Mouse (Mus musculus): Measurements from ENCODE around the gene Gpd1l. TPM values are rescaled to one million over a fixed set of nuclear protein-coding genes. Genes with fewer than 3 reads are reported as not detected.

Gene Gpd1l
- polyA plus RNA-seq, 1 experiment from 2014 or later = 6.7 TPM

GRCm38 (mm10) chr9:114960844-114961243 lies 27.1 kb upstream of the Gpd1l start:
- no peak overlapping the region for H3K4me3 ChIP-seq (ENCODE audit: low read depth, low read length)
- 86% methylated on average over 6 of the region's 6 CpGs for WGBS
- H3K27ac ChIP-seq (replicated peaks; ENCODE audit: low read depth, low read length) = no peak overlapping the region
- DNase-seq (ENCODE audit: low spot score) = no peak
- no peaks in the 10 kb centered on the region; the same call in 1 of the 2 replicates for H3K9me3 ChIP-seq (ENCODE audit: control insufficient read depth, low read length)
- H3K36me3 ChIP-seq (ENCODE audit: control insufficient read depth, insufficient read depth, low read length) = no peaks in the 10 kb centered on the region
- ATAC-seq (ENCODE audit: insufficient number of reproducible peaks, low FRiP score, low TSS enrichment, low read depth) = no peak
- H3K27me3 ChIP-seq (ENCODE audit: control insufficient read depth, insufficient read depth, low read length) = no peaks in the 10 kb centered on the region
- H3K9ac ChIP-seq (ENCODE audit: low read length) = no peak overlapping the region
- H3K4me2 ChIP-seq (ENCODE audit: low read depth, severe bottlenecking) = no peak overlapping the region
- H3K4me1 ChIP-seq (ENCODE audit: control insufficient read depth, insufficient read depth, low read length) = no peaks in the 10 kb centered on the region

GRCm38 (mm10) chr9:114960043-114960789 lies 26.4 kb upstream of the Gpd1l start:
- Histone ChIP-seq H3K9me3 (ENCODE audit: control insufficient read depth, low read length) (no peaks in the 10 kb centered on the region; the same call in 1 of the 2 replicates), H3K9ac (ENCODE audit: low read length) (no peak overlapping the region), H3K27me3 (ENCODE audit: control insufficient read depth, insufficient read depth, low read length) (no peaks in the 10 kb centered on the region), H3K4me2 (ENCODE audit: low read depth, severe bottlenecking) (no peak overlapping the region), H3K36me3 (ENCODE audit: control insufficient read depth, insufficient read depth, low read length) (no peaks in the 10 kb centered on the region), H3K27ac (replicated peaks; ENCODE audit: low read depth, low read length) (no peak overlapping the region), H3K4me1 (ENCODE audit: control insufficient read depth, insufficient read depth, low read length) (no peaks in the 10 kb centered on the region), H3K4me3 (ENCODE audit: low read depth, low read length) (no peak overlapping the region)
- DNase-seq (ENCODE audit: low spot score) = no peak
- ATAC-seq (ENCODE audit: insufficient number of reproducible peaks, low FRiP score, low TSS enrichment, low read depth) = no peak
- WGBS = 73% methylated on average over 4 of the region's 4 CpGs

GRCm38 (mm10) chr9:114956945-114957344 lies 23.2 kb upstream of the Gpd1l start:
- DNase-seq (ENCODE audit: low spot score) (peak; percentile 50), ATAC-seq (ENCODE audit: insufficient number of reproducible peaks, low FRiP score, low TSS enrichment, low read depth) (no peak)
- Histone ChIP-seq H3K4me2 (ENCODE audit: low read depth, severe bottlenecking) (no peak overlapping the region), H3K9me3 (ENCODE audit: control insufficient read depth, low read length) (no peaks in the 10 kb centered on the region; the same call in 1 of the 2 replicates), H3K27ac (replicated peaks; ENCODE audit: low read depth, low read length) (no peak overlapping the region), H3K36me3 (ENCODE audit: control insufficient read depth, insufficient read depth, low read length) (no peaks in the 10 kb centered on the region), H3K9ac (ENCODE audit: low read length) (no peak overlapping the region), H3K4me3 (ENCODE audit: low read depth, low read length) (no peak overlapping the region), H3K4me1 (ENCODE audit: control insufficient read depth, insufficient read depth, low read length) (no peaks in the 10 kb centered on the region), H3K27me3 (ENCODE audit: control insufficient read depth, insufficient read depth, low read length) (no peaks in the 10 kb centered on the region)
- 42% methylated on average over 5 of the region's 5 CpGs for WGBS

DNA sequence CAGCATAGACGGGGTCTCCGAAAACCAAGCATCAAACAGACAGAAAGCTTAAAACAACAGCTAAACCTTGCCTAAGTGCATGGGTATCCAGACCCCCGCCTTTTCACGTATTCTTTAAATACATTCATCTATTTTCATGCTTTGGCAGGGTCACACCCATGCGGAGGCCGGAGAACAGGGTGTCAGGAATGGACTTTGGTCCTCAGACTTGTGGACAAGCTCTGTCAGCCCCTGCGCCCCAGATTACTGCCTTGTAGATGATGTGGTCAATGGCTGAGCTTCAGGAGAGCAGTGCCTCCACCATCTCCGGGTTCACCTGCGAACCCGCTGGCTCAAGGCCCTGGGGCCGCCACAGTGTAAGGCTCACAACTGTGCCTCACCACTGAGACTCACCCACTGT lies 21.6 kb upstream of the Gpd1l start:
- H3K36me3 ChIP-seq (ENCODE audit: control insufficient read depth, insufficient read depth, low read length) = no peaks in the 10 kb centered on the region
- H3K4me2 ChIP-seq (ENCODE audit: low read depth, severe bottlenecking) = no peak overlapping the region
- no peak overlapping the region for H3K27ac ChIP-seq (replicated peaks; ENCODE audit: low read depth, low read length)
- no peak for ATAC-seq (ENCODE audit: insufficient number of reproducible peaks, low FRiP score, low TSS enrichment, low read depth)
- no peaks in the 10 kb centered on the region for H3K9me3 ChIP-seq (ENCODE audit: control insufficient read depth, low read length)
- peaks cover 2% of the 10 kb centered on the region; the same call in 1 of the 2 replicates for H3K4me1 ChIP-seq (ENCODE audit: control insufficient read depth, insufficient read depth, low read length)
- H3K9ac ChIP-seq (ENCODE audit: low read length) = no peak overlapping the region
- WGBS = 92% methylated on average over 11 of the region's 11 CpGs
- DNase-seq (ENCODE audit: low spot score) = no peak
- H3K4me3 ChIP-seq (ENCODE audit: low read depth, low read length) = no peak overlapping the region
- no peaks in the 10 kb centered on the region for H3K27me3 ChIP-seq (ENCODE audit: control insufficient read depth, insufficient read depth, low read length)

DNA sequence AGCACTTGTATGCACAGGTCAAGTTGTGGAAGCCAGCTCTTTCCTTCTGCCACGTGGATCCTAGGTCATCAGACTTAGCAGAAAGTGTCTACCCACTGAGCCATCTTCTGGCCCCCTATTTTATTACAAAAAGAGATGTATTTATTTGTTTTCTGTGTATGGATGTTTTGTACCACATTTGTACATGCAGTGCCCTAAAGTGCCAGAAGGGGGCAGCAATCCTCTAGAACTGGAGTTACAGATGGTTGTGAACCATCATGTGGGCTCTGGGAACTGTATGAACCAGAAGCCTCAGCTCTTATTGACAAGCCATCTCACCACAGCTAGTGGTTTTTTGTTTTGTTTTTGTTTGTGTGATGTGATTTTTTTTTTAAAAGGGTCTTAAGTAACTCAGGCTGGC lies 19.1 kb upstream of the Gpd1l start:
- no peaks in the 10 kb centered on the region for H3K36me3 ChIP-seq (ENCODE audit: control insufficient read depth, insufficient read depth, low read length)
- WGBS = 46% methylated on average over 1 of the region's 1 CpGs
- no peaks in the 10 kb centered on the region for H3K9me3 ChIP-seq (ENCODE audit: control insufficient read depth, low read length)
- H3K27ac ChIP-seq (replicated peaks; ENCODE audit: low read depth, low read length) = no peak overlapping the region
- no peaks in the 10 kb centered on the region for H3K27me3 ChIP-seq (ENCODE audit: control insufficient read depth, insufficient read depth, low read length)
- no peak overlapping the region for H3K9ac ChIP-seq (ENCODE audit: low read length)
- ATAC-seq (ENCODE audit: insufficient number of reproducible peaks, low FRiP score, low TSS enrichment, low read depth) (no peak), DNase-seq (ENCODE audit: low spot score) (peak; percentile 43)
- H3K4me1 ChIP-seq (ENCODE audit: control insufficient read depth, insufficient read depth, low read length) = peaks cover 3% of the 10 kb centered on the region; the same call in 1 of the 2 replicates
- H3K4me3 ChIP-seq (ENCODE audit: low read depth, low read length) = no peak overlapping the region
- H3K4me2 ChIP-seq (ENCODE audit: low read depth, severe bottlenecking) = no peak overlapping the region

GRCm38 (mm10) chr9:114948395-114948794 lies 14.6 kb upstream of the Gpd1l start:
- Histone ChIP-seq H3K4me3 (ENCODE audit: low read depth, low read length) (no peak overlapping the region), H3K4me1 (ENCODE audit: control insufficient read depth, insufficient read depth, low read length) (peaks cover 3% of the 10 kb centered on the region; the same call in 1 of the 2 replicates), H3K27me3 (ENCODE audit: control insufficient read depth, insufficient read depth, low read length) (no peaks in the 10 kb centered on the region), H3K36me3 (ENCODE audit: control insufficient read depth, insufficient read depth, low read length) (no peaks in the 10 kb centered on the region), H3K9me3 (ENCODE audit: control insufficient read depth, low read length) (no peaks in the 10 kb centered on the region), H3K4me2 (ENCODE audit: low read depth, severe bottlenecking) (no peak overlapping the region), H3K9ac (ENCODE audit: low read length) (no peak overlapping the region), H3K27ac (replicated peaks; ENCODE audit: low read depth, low read length) (no peak overlapping the region)
- 76% methylated on average over 5 of the region's 5 CpGs for WGBS
- no peak for ATAC-seq (ENCODE audit: insufficient number of reproducible peaks, low FRiP score, low TSS enrichment, low read depth)
- no peak for DNase-seq (ENCODE audit: low spot score)

- Histone ChIP-seq H3K4me1 (ENCODE audit: control insufficient read depth, insufficient read depth, low read length) (peaks cover 3% of the 10 kb centered on the region; the same call in 1 of the 2 replicates), H3K4me2 (ENCODE audit: low read depth, severe bottlenecking) (no peak overlapping the region), H3K36me3 (ENCODE audit: control insufficient read depth, insufficient read depth, low read length) (no peaks in the 10 kb centered on the region), H3K4me3 (ENCODE audit: low read depth, low read length) (no peak overlapping the region), H3K9ac (ENCODE audit: low read length) (no peak overlapping the region), H3K9me3 (ENCODE audit: control insufficient read depth, low read length) (no peaks in the 10 kb centered on the region), H3K27ac (replicated peaks; ENCODE audit: low read depth, low read length) (no peak overlapping the region), H3K27me3 (ENCODE audit: control insufficient read depth, insufficient read depth, low read length) (no peaks in the 10 kb centered on the region)
- DNase-seq (ENCODE audit: low spot score) (no peak), ATAC-seq (ENCODE audit: insufficient number of reproducible peaks, low FRiP score, low TSS enrichment, low read depth) (no peak)
- 84% methylated on average over 6 of the region's 6 CpGs for WGBS
Measured at GRCm38 (mm10) chr9:114945576-114945975, 11.8 kb upstream of the Gpd1l start.

- Histone ChIP-seq H3K9ac (ENCODE audit: low read length) (no peak overlapping the region), H3K36me3 (ENCODE audit: control insufficient read depth, insufficient read depth, low read length) (no peaks in the 10 kb centered on the region), H3K27me3 (ENCODE audit: control insufficient read depth, insufficient read depth, low read length) (no peaks in the 10 kb centered on the region), H3K9me3 (ENCODE audit: control insufficient read depth, low read length) (no peaks in the 10 kb centered on the region), H3K4me2 (ENCODE audit: low read depth, severe bottlenecking) (no peak overlapping the region), H3K4me3 (ENCODE audit: low read depth, low read length) (no peak overlapping the region), H3K4me1 (ENCODE audit: control insufficient read depth, insufficient read depth, low read length) (no peaks in the 10 kb centered on the region), H3K27ac (replicated peaks; ENCODE audit: low read depth, low read length) (no peak overlapping the region)
- ATAC-seq (ENCODE audit: insufficient number of reproducible peaks, low FRiP score, low TSS enrichment, low read depth) = no peak
- no peak for DNase-seq (ENCODE audit: low spot score)
- 78% methylated on average over 3 of the region's 3 CpGs for WGBS
Measured at GRCm38 (mm10) chr9:114944642-114945041, 10.9 kb upstream of the Gpd1l start.

All from limb, embryonic 11.5 days (tissue).